Mouse (Mus musculus): ENCODE data around the gene Fbxl7. TPM values are rescaled to one million over a fixed set of nuclear protein-coding genes. Genes with fewer than 3 reads are reported as not detected.

Gene Fbxl7
- polyA plus RNA-seq, 1 experiment from 2014 or later, result 15.6 TPM

- no peak overlapping the region for H3K27ac ChIP-seq (ENCODE audit: poor library complexity, severe bottlenecking)
- no peak overlapping the region for H3K4me3 ChIP-seq
- peaks cover 17% of the 10 kb centered on the region for H3K4me1 ChIP-seq (replicated peaks)
- 71% methylated on average over 5 of the region's 5 CpGs for WGBS
- H3K9ac ChIP-seq, result no peak overlapping the region
- H3K36me3 ChIP-seq, result no peaks in the 10 kb centered on the region
- no peaks in the 10 kb centered on the region for H3K9me3 ChIP-seq (replicated peaks)
- H3K4me2 ChIP-seq, result no peak overlapping the region
- no peak for ATAC-seq (ENCODE audit: insufficient number of reproducible peaks, low FRiP score)
- H3K27me3 ChIP-seq (replicated peaks), result no peaks in the 10 kb centered on the region
Observed at GRCm38 (mm10) chr15:26701949-26702675, 193.3 kb downstream of the Fbxl7 start.

DNA sequence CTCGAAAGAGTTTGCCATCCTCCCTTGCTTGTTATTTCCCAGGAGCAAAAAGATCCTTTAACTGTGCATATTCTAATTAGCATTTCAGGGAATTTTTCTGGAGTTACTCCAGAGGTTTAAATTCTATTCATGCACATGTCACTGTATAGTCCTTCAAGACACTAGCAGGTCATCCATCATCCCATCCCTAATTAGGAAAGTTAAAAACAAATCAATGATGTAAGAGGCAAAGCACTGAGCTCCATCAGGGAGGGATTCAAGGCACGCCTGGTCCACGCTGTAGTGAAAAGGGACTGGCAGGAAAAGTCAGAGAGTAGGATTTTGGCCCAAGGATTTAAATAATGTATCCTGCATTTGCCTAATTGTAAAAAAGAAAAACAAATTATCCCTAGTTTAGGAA, 202.3 kb downstream of the Fbxl7 start:
- 73% methylated on average over 3 of the region's 3 CpGs for WGBS
- 0 out of 2 replicates have a peak, but pooled peaks cover 3% of the 10 kb centered on the region for H3K4me1 ChIP-seq (replicated peaks)
- no peak overlapping the region for H3K4me3 ChIP-seq
- no peak overlapping the region for H3K4me2 ChIP-seq
- H3K27ac ChIP-seq (ENCODE audit: poor library complexity, severe bottlenecking), result no peak overlapping the region
- ATAC-seq (ENCODE audit: insufficient number of reproducible peaks, low FRiP score), result no peak
- no peak overlapping the region for H3K9ac ChIP-seq
- no peaks in the 10 kb centered on the region for H3K27me3 ChIP-seq (replicated peaks)
- H3K9me3 ChIP-seq (replicated peaks), result no peaks in the 10 kb centered on the region
- no peaks in the 10 kb centered on the region for H3K36me3 ChIP-seq

DNA sequence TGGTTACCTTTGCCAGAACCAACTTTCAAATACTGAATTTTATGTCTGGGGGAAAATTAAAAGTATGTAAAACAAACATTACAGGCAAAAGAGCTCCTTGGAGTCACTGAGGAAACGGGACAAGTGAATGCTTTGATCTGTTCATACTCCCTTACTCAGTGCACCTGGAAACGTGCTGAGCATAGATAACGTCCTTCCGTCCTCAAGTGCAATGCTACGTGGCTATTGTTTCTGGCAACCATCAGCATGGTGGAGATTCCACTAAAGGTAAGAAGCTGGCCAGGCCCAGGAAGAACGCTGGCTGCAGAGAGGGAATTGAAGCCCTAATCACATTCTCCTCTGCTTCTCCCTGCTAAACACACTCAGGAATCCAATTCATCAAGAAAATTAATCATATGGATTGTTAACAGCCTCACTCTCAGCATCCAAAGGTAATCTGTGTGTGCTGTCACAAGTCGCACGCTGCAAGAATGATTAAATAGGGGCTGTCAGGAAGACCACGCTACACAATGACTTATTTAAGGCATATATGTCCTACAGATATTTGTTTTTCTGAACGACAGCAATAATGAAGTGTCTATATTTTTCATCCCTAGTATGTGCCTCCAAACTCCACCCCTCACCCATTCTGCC, 206.8 kb downstream of the Fbxl7 start:
- no peaks in the 10 kb centered on the region for H3K36me3 ChIP-seq

DNA sequence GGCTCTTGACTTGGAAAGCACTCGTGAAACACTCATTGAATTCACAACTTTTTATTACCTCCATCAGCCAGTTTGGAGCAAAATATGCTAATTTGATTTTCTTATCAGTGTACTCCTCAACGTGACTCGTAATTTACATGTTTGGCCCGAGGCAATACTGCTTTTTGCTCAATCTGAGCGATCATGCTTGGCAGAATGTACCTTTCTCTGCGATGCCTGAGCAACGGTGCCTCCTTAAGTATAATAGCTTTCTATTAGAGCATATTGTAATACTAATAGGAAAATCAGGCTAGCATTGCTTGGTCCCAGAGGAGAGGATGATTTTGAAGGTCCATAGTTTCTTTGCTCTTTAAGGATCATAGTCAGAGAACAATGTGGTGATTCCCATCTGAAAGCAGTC, 207.7 kb downstream of the Fbxl7 start:
- H3K36me3 ChIP-seq, result no peaks in the 10 kb centered on the region
- H3K4me1 ChIP-seq (replicated peaks), result 0 out of 2 replicates have a peak, but pooled peaks cover 3% of the 10 kb centered on the region
- no peak overlapping the region for H3K4me2 ChIP-seq
- 81% methylated on average over 7 of the region's 7 CpGs for WGBS
- no peaks in the 10 kb centered on the region for H3K27me3 ChIP-seq (replicated peaks)
- no peak overlapping the region for H3K27ac ChIP-seq (ENCODE audit: poor library complexity, severe bottlenecking)
- H3K9ac ChIP-seq, result no peak overlapping the region
- no peak overlapping the region for H3K4me3 ChIP-seq
- ATAC-seq (ENCODE audit: insufficient number of reproducible peaks, low FRiP score), result no peak
- H3K9me3 ChIP-seq (replicated peaks), result no peaks in the 10 kb centered on the region

More for the DNA sequence above, 206.8 kb downstream of the Fbxl7 start:
- Histone ChIP-seq H3K27ac (ENCODE audit: poor library complexity, severe bottlenecking) (no peak overlapping the region), H3K9me3 (replicated peaks) (no peaks in the 10 kb centered on the region), H3K4me3 (no peak overlapping the region), H3K4me2 (no peak overlapping the region), H3K4me1 (replicated peaks) (0 out of 2 replicates have a peak, but pooled peaks cover 3% of the 10 kb centered on the region), H3K9ac (no peak overlapping the region), H3K27me3 (replicated peaks) (no peaks in the 10 kb centered on the region)
- 54% methylated on average over 10 of the region's 10 CpGs for WGBS
- no peak for ATAC-seq (ENCODE audit: insufficient number of reproducible peaks, low FRiP score)

GRCm38 (mm10) chr15:26682279-26682678, 213.1 kb downstream of the Fbxl7 start:
- WGBS, result 85% methylated on average over 9 of the region's 9 CpGs
- H3K36me3 ChIP-seq, result no peaks in the 10 kb centered on the region
- H3K27me3 ChIP-seq (replicated peaks), result no peaks in the 10 kb centered on the region
- H3K27ac ChIP-seq (ENCODE audit: poor library complexity, severe bottlenecking), result no peak overlapping the region
- H3K4me3 ChIP-seq, result no peak overlapping the region
- no peak for ATAC-seq (ENCODE audit: insufficient number of reproducible peaks, low FRiP score)
- no peaks in the 10 kb centered on the region for H3K4me1 ChIP-seq (replicated peaks)
- H3K9me3 ChIP-seq (replicated peaks), result no peaks in the 10 kb centered on the region
- no peak overlapping the region for H3K4me2 ChIP-seq
- no peak overlapping the region for H3K9ac ChIP-seq

- no peaks in the 10 kb centered on the region for H3K9me3 ChIP-seq (replicated peaks)
- no peak overlapping the region for H3K4me2 ChIP-seq
- whole genome bisulfite sequencing, result 68% methylated on average over 5 of the region's 5 CpGs
- no peak overlapping the region for H3K4me3 ChIP-seq
- no peak for ATAC-seq (ENCODE audit: insufficient number of reproducible peaks, low FRiP score)
- H3K9ac ChIP-seq, result no peak overlapping the region
- H3K4me1 ChIP-seq (replicated peaks), result no peaks in the 10 kb centered on the region
- no peaks in the 10 kb centered on the region for H3K36me3 ChIP-seq
- H3K27ac ChIP-seq (ENCODE audit: poor library complexity, severe bottlenecking), result no peak overlapping the region
- H3K27me3 ChIP-seq (replicated peaks), result no peaks in the 10 kb centered on the region
Observed at GRCm38 (mm10) chr15:26673239-26673859, 222.0 kb downstream of the Fbxl7 start.

DNA sequence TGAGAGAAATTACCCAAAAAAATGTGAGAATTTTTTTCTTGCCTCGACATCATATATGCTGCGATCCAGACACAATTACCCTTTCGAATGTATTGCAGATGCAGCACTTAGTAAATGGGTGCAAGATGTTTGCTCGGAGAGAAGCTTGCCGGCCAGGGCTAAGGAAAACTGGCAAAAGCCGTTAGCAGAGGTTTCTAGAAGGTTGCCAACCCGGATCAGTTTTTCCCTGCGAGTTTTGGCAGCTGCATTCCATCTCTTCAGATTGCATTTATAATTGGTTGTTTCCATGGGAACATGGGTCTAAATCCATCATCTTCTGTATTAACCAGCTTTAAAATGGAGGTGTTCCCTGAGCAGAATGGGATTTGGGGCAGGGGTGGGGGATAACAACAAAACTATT, 240.4 kb downstream of the Fbxl7 start:
- no peak overlapping the region for H3K27ac ChIP-seq (ENCODE audit: poor library complexity, severe bottlenecking)
- WGBS, result 79% methylated on average over 8 of the region's 8 CpGs
- no peaks in the 10 kb centered on the region for H3K9me3 ChIP-seq (replicated peaks)
- H3K4me3 ChIP-seq, result no peak overlapping the region
- H3K27me3 ChIP-seq (replicated peaks), result no peaks in the 10 kb centered on the region
- H3K9ac ChIP-seq, result no peak overlapping the region
- ATAC-seq (ENCODE audit: insufficient number of reproducible peaks, low FRiP score), result no peak
- H3K4me2 ChIP-seq, result no peak overlapping the region
- no peaks in the 10 kb centered on the region for H3K4me1 ChIP-seq (replicated peaks)
- H3K36me3 ChIP-seq, result no peaks in the 10 kb centered on the region

- WGBS, result 84% methylated on average over 4 of the region's 4 CpGs
- no peak overlapping the region for H3K4me3 ChIP-seq
- no peaks in the 10 kb centered on the region for H3K36me3 ChIP-seq
- no peak overlapping the region for H3K4me2 ChIP-seq
- H3K4me1 ChIP-seq (replicated peaks), result no peaks in the 10 kb centered on the region
- H3K9ac ChIP-seq, result no peak overlapping the region
- no peaks in the 10 kb centered on the region for H3K9me3 ChIP-seq (replicated peaks)
- no peak overlapping the region for H3K27ac ChIP-seq (ENCODE audit: poor library complexity, severe bottlenecking)
- ATAC-seq (ENCODE audit: insufficient number of reproducible peaks, low FRiP score), result no peak
- no peaks in the 10 kb centered on the region for H3K27me3 ChIP-seq (replicated peaks)
Observed at GRCm38 (mm10) chr15:26642563-26642962, 252.8 kb downstream of the Fbxl7 start.

DNA sequence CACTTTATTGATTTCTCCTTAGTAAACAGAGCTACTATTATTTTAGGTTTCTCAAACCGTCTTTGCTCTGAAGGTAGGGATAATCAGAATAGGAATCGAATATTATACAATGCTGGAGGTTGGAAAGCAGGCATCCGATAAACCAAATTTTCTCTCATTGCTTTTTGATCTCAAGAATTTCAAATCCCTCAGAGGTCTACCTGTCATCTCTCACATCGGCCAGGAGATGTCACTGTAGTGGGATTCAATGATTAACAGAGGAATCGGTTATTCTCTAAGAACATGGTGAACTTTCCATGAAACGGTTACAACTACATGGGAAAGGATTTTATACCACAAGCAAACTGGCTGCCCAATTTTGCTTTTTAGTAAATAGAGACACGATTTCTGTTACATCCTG, 255.7 kb downstream of the Fbxl7 start:
- H3K4me3 ChIP-seq, result no peak overlapping the region
- H3K4me2 ChIP-seq, result no peak overlapping the region
- H3K36me3 ChIP-seq, result no peaks in the 10 kb centered on the region
- ATAC-seq (ENCODE audit: insufficient number of reproducible peaks, low FRiP score), result no peak
- H3K9ac ChIP-seq, result no peak overlapping the region
- WGBS, result 65% methylated on average over 7 of the region's 7 CpGs
- H3K4me1 ChIP-seq (replicated peaks), result no peaks in the 10 kb centered on the region
- H3K27me3 ChIP-seq (replicated peaks), result no peaks in the 10 kb centered on the region
- H3K9me3 ChIP-seq (replicated peaks), result no peaks in the 10 kb centered on the region
- H3K27ac ChIP-seq (ENCODE audit: poor library complexity, severe bottlenecking), result no peak overlapping the region

GRCm38 (mm10) chr15:26635591-26635990, 259.8 kb downstream of the Fbxl7 start:
- ATAC-seq (ENCODE audit: insufficient number of reproducible peaks, low FRiP score), result no peak
- 84% methylated on average over 5 of the region's 5 CpGs for WGBS
- H3K36me3 ChIP-seq, result no peaks in the 10 kb centered on the region
- no peaks in the 10 kb centered on the region for H3K27me3 ChIP-seq (replicated peaks)
- no peaks in the 10 kb centered on the region for H3K9me3 ChIP-seq (replicated peaks)
- H3K9ac ChIP-seq, result no peak overlapping the region
- no peaks in the 10 kb centered on the region for H3K4me1 ChIP-seq (replicated peaks)
- no peak overlapping the region for H3K4me2 ChIP-seq
- H3K4me3 ChIP-seq, result no peak overlapping the region
- no peak overlapping the region for H3K27ac ChIP-seq (ENCODE audit: poor library complexity, severe bottlenecking)

DNA sequence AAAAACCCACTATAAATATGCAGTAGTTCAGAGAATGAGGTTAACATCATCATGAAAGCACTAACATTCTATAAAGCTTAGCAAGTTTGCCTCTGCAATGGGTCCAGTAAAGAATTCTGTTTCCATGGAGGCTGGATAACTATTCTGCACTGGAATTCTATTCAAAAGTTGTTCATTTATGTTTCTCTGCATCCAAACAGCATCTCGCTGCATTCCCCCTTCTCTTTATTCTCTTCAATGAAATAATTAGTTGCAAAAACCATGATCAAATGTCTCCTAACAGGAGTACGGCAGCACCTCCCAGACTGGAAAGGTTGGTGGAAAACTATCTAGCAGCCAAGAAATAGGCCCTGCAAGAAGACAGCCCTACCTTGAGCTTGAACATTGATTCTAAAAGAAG, 267.2 kb downstream of the Fbxl7 start:
- 88% methylated on average over 2 of the region's 2 CpGs for whole genome bisulfite sequencing
- no peak overlapping the region for H3K9ac ChIP-seq
- no peak overlapping the region for H3K4me2 ChIP-seq
- H3K27me3 ChIP-seq (replicated peaks), result no peaks in the 10 kb centered on the region
- no peak for ATAC-seq (ENCODE audit: insufficient number of reproducible peaks, low FRiP score)
- no peak overlapping the region for H3K27ac ChIP-seq (ENCODE audit: poor library complexity, severe bottlenecking)
- H3K4me1 ChIP-seq (replicated peaks), result no peaks in the 10 kb centered on the region
- no peaks in the 10 kb centered on the region for H3K9me3 ChIP-seq (replicated peaks)
- H3K36me3 ChIP-seq, result no peaks in the 10 kb centered on the region
- no peak overlapping the region for H3K4me3 ChIP-seq

Measured in heart, embryonic 12.5 days (tissue).